Mouse (Mus musculus): ENCODE results near the gene Golim4.

The Golim4 gene

DNA sequence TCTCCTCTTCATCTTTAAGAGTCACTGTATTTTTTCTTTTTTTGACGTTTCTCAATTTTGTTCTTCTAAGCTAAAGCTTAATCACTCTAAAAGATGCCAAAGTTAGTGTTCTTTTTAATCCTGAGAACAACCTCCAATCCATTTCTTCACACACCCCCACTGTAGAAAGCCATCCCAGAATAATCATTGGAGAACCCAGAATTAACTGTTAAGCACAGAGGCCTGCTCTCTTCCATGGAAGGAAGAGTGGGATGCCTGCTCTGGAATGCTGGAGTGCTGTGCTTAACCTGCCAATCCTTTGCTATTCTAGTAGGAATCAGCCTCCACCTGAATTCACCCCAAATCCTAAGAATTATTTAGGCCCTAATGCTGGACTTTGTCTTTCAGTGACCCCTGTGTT, 67.4 kb downstream of the Golim4 start:
- DNase-seq (ENCODE audit: low read depth, low spot score), result no peak
- Histone ChIP-seq H3K27me3 (ENCODE audit: control insufficient read depth, insufficient read depth, low read length, poor library complexity, severe bottlenecking) (no peaks in the 10 kb centered on the region), H3K36me3 (ENCODE audit: control insufficient read depth, insufficient read depth, low read length, poor library complexity, severe bottlenecking) (no peaks in the 10 kb centered on the region)

DNA sequence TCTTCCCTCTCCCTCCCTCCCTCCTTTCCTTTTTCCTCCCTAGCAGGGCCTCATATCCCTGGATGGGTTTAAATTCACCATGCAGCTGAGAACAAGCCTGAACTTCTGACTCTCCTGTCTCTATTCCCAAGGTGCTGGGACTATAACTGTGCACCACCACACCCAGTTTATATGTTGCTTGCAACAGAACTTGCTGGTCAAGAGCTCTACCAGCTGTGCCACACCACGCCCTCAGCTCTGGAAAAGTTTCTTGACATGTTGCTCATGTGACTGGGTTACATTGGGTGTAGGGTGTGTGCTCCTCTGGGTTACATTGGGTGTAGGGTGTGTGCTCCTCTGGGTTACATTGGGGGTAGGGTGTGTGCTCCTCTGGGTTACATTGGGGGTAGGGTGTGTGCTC, 75.2 kb downstream of the Golim4 start:
- DNase-seq (ENCODE audit: low read depth, low spot score), result no peak
- Histone ChIP-seq H3K36me3 (ENCODE audit: control insufficient read depth, insufficient read depth, low read length, poor library complexity, severe bottlenecking) (no peaks in the 10 kb centered on the region), H3K27me3 (ENCODE audit: control insufficient read depth, insufficient read depth, low read length, poor library complexity, severe bottlenecking) (no peaks in the 10 kb centered on the region)

GRCm38 (mm10) chr3:75879269-75879668, 77.5 kb downstream of the Golim4 start:
- H3K36me3 ChIP-seq (ENCODE audit: control insufficient read depth, insufficient read depth, low read length, poor library complexity, severe bottlenecking), result no peaks in the 10 kb centered on the region
- DNase-seq (ENCODE audit: low read depth, low spot score), result peak; percentile 34
- no peaks in the 10 kb centered on the region for H3K27me3 ChIP-seq (ENCODE audit: control insufficient read depth, insufficient read depth, low read length, poor library complexity, severe bottlenecking)

DNA sequence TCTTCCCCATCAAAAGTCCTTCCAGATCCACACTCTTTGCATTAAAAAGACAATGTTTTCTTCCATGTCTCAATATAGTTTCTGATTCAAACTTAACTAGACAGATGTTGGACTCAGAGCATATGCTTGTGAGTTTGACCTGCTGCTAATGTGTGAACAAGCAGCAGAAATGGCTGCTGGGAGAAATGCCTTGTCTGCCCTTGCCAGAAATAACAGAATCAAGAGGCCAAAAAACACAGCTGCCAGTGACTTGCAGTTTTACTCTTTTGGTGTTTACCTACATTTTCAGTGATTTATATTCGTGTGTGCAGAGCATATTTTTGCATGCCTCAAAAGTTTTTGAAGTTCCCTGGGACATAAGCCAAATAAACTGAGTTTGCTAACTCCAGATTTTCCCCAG, 87.9 kb downstream of the Golim4 start:
- Histone ChIP-seq H3K27me3 (ENCODE audit: control insufficient read depth, insufficient read depth, low read length, poor library complexity, severe bottlenecking) (no peaks in the 10 kb centered on the region), H3K36me3 (ENCODE audit: control insufficient read depth, insufficient read depth, low read length, poor library complexity, severe bottlenecking) (no peaks in the 10 kb centered on the region)
- DNase-seq (ENCODE audit: low read depth, low spot score), result no peak

GRCm38 (mm10) chr3:75864203-75864602, 92.5 kb downstream of the Golim4 start:
- peak; percentile 9 for DNase-seq (ENCODE audit: low read depth, low spot score)
- H3K27me3 ChIP-seq (ENCODE audit: control insufficient read depth, insufficient read depth, low read length, poor library complexity, severe bottlenecking), result no peaks in the 10 kb centered on the region
- H3K36me3 ChIP-seq (ENCODE audit: control insufficient read depth, insufficient read depth, low read length, poor library complexity, severe bottlenecking), result no peaks in the 10 kb centered on the region

DNA sequence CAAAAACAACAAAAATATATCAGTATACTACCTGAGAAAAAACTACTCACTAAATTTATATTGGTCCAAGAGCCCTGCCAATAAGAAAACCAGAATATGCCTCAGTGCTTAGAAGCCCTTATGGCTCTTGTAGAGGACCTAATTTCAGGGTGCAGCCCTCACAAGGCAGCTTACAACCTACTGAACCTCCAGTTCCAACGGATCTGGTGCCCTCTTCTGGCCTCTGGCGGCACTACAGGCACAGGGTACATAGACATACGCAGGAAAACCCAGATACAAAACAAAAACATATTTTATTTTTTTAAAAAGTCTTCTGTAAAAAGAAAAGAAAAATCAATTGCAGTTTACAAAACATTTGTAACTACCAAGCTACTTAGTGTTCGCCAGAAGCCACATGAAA, 95.1 kb downstream of the Golim4 start:
- Histone ChIP-seq H3K27me3 (ENCODE audit: control insufficient read depth, insufficient read depth, low read length, poor library complexity, severe bottlenecking) (no peaks in the 10 kb centered on the region), H3K36me3 (ENCODE audit: control insufficient read depth, insufficient read depth, low read length, poor library complexity, severe bottlenecking) (no peaks in the 10 kb centered on the region)
- DNase-seq (ENCODE audit: low read depth, low spot score), result peak; percentile 86

DNA sequence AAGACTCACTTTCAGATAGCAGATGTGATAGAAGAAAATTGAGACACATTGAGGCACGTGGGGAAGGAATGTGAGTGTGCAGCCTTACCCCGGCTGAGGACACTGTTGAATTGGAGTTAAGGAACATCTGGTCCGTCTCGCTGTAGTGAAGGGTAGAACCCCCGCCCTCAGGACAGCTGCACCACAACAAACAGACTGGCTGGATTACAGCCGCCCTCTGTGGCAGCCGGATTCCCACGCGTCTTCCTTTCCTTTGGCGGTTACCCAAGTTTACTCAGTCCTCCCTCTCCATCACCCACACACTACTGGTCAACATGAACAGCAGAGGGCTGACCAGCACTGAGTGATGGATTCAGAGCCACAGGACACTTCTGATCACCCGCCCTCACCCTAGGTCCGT, 96.0 kb downstream of the Golim4 start:
- Histone ChIP-seq H3K36me3 (ENCODE audit: control insufficient read depth, insufficient read depth, low read length, poor library complexity, severe bottlenecking) (no peaks in the 10 kb centered on the region), H3K27me3 (ENCODE audit: control insufficient read depth, insufficient read depth, low read length, poor library complexity, severe bottlenecking) (no peaks in the 10 kb centered on the region)
- DNase-seq (ENCODE audit: low read depth, low spot score), result no peak

GRCm38 (mm10) chr3:75835286-75835967, 121.3 kb downstream of the Golim4 start:
- H3K36me3 ChIP-seq (ENCODE audit: control insufficient read depth, insufficient read depth, low read length, poor library complexity, severe bottlenecking), result no peaks in the 10 kb centered on the region
- peak; percentile 59 for DNase-seq (ENCODE audit: low read depth, low spot score)

GRCm38 (mm10) chr3:75834827-75835226, 121.9 kb downstream of the Golim4 start:
- peak; percentile 42 for DNase-seq (ENCODE audit: low read depth, low spot score)
- H3K27me3 ChIP-seq (ENCODE audit: control insufficient read depth, insufficient read depth, low read length, poor library complexity, severe bottlenecking), result no peaks in the 10 kb centered on the region
- H3K36me3 ChIP-seq (ENCODE audit: control insufficient read depth, insufficient read depth, low read length, poor library complexity, severe bottlenecking), result no peaks in the 10 kb centered on the region

More at GRCm38 (mm10) chr3:75835286-75835967, 121.3 kb downstream of the Golim4 start:
- no peaks in the 10 kb centered on the region for H3K27me3 ChIP-seq (ENCODE audit: control insufficient read depth, insufficient read depth, low read length, poor library complexity, severe bottlenecking)
